ENCODE assay signal across 13 mouse cellular contexts in the genomic region with DNA sequence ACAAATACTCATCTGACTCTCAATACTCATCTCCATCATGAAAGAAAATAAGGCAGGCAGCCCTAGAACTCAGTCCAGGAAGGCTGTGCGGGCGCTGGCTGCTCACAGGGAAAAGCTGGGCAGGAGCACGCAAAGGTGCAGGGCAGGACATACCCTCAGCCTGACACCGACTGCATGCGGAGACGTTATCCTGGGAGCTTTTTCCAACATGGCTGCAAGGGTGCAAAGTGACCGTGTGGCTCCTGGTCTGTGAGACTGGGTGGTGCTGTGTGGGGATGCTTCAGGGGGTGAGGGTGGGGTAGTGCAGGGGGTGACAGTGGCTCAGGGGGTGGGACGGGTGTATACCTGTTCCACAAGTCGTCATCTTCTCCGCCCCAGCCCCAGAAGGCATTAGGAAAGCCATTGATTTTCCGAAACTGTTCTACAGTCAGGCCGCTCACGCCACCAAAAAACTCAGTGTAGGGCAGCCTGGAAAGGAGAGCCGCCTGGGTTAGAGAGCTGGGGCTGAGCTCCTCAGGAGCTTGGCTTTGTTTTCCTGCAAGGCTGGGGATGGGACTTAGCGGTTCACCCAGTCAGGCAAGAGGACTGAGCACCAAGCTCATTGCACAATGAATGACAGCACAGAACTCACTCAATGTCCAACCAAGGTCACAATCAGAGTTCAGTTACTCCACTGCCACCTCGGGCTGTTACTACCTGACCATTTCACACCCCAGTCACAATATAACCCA. TPM values are rescaled to one million over a fixed set of nuclear protein-coding genes. Genes with fewer than 3 reads are reported as not detected.
DNase-seq lines count a peak whose midpoint lies in the region; ATAC-seq and TF ChIP-seq lines count a peak whose summit lies in the region.
"Had no signal": no experiment of that assay in that cellular context is flagged by ENCODE, and none has a peak within 500 bp of the region (broad histone marks: within the 10 kb centered on the region; RNA-seq: fewer than 3 reads in every experiment).

No protein-coding gene starts in this region.

- no peaks in the 10 kb centered on the region for H3K27me3 ChIP-seq in hindbrain, embryonic 16.5 days (replicated peaks; ENCODE audit: control insufficient read depth, insufficient read depth, low read length)
- H3K27me3 ChIP-seq: embryonic facial prominence, embryonic 15.5 days; hindbrain, embryonic 13.5 days had no signal

- intact Hi-C loops in left cerebral cortex, adult 2 months (cut with DNase I), result no loop called here

- peak; percentile 1 for DNase-seq in gastrocnemius, adult 8-10 months (ENCODE audit: low spot score in 2 of 2)
- no peak for DNase-seq in gastrocnemius, postnatal 10 days
- peak; percentile 6 to 8 for DNase-seq in left cerebral cortex, adult 2 months (ENCODE audit: extremely low spot score in 1 of 2, low spot score in 2 of 2)
- no peak for DNase-seq in left cerebral cortex, adult 11 months (ENCODE audit: low spot score)
- DNase-seq in adrenal gland, adult 8-10 months, result peak; percentile 15
- peak; percentile 28 for DNase-seq in cerebellum, adult 9-11 months
- DNase-seq: forebrain, postnatal 0 days had no signal

- H3K36me3 ChIP-seq in hindbrain, embryonic 16.5 days (ENCODE audit: control insufficient read depth, insufficient read depth, low read length), result peaks cover 14% of the 10 kb centered on the region

- TF ChIP-seq CTCF in left cerebral cortex, adult 2 months (IDR thresholded peaks at IDR 0.05), result no peak

- H3K4me3 ChIP-seq in left cerebral cortex, adult 2 months, result no peak overlapping the region
- H3K4me3 ChIP-seq in hindbrain, embryonic 16.5 days (ENCODE audit: low read length), result no peak overlapping the region
- H3K4me3 ChIP-seq: embryonic facial prominence, embryonic 15.5 days; heart, embryonic 10.5 days; hindbrain, embryonic 13.5 days; myocyte had no signal

- H3K9ac ChIP-seq in hindbrain, embryonic 16.5 days (ENCODE audit: low read depth, low read length), result no peak overlapping the region
- H3K9ac ChIP-seq: embryonic facial prominence, embryonic 15.5 days; forebrain, postnatal 0 days; hindbrain, embryonic 13.5 days had no signal

- H3K4me2 ChIP-seq in hindbrain, embryonic 16.5 days (ENCODE audit: low read length), result no peak overlapping the region
- H3K4me2 ChIP-seq: embryonic facial prominence, embryonic 15.5 days; hindbrain, embryonic 13.5 days had no signal

- H3K4me1 ChIP-seq in hindbrain, embryonic 16.5 days (ENCODE audit: control insufficient read depth, insufficient read depth, low read depth, low read length), result peaks cover 13% of the 10 kb centered on the region

- 94% methylated on average over 16 of the region's 16 CpGs for WGBS in hindbrain, embryonic 16.5 days

- ATAC-seq in hindbrain, embryonic 16.5 days, result no peak
- ATAC-seq in activated CD4-positive, CD25-positive, alpha-beta regulatory T cell, adult 4 months, result no peak
- ATAC-seq: forebrain, postnatal 0 days had no signal

- no peaks in the 10 kb centered on the region for H3K9me3 ChIP-seq in hindbrain, embryonic 16.5 days (ENCODE audit: control insufficient read depth, low read length)
- H3K9me3 ChIP-seq: embryonic facial prominence, embryonic 15.5 days; heart, embryonic 10.5 days; hindbrain, embryonic 13.5 days had no signal

- no peak overlapping the region for H3K27ac ChIP-seq in left cerebral cortex, adult 2 months
- no peak overlapping the region for H3K27ac ChIP-seq in hindbrain, embryonic 16.5 days (ENCODE audit: low read depth, low read length)
- H3K27ac ChIP-seq: embryonic facial prominence, embryonic 15.5 days; heart, embryonic 10.5 days; hindbrain, embryonic 13.5 days had no signal

RNA-seq across cellular contexts. Expression of gene B4galt5, which starts 44.2 kb away (rescaled TPM):
- 10 to 100 TPM in 1 of 4 experiments, 1 to 10 TPM in 3; 6.2 to 13.3 (median 8.8) TPM for total RNA-seq in gastrocnemius, adult 8-10 months (2022)
- 10 to 100 TPM; 21.1 to 26.0 TPM for total RNA-seq in gastrocnemius, postnatal 10 days (2021)
- total RNA-seq in left cerebral cortex, adult 2 months (2021), result 10 to 100 TPM; 49.7 to 50.2 TPM
- 100 to 1,000 TPM in 2 of 4 experiments, 10 to 100 TPM in 2; 85.7 to 181 (median 114) TPM for total RNA-seq in adrenal gland, adult 8-10 months (2022)
- 19.7 and 22.6 TPM in 2 replicates for polyA plus RNA-seq in hindbrain, embryonic 16.5 days (2015; fragmentation: Nextera tagmentation; extraction: Ambion mirVana)
- polyA plus RNA-seq in activated CD4-positive, CD25-positive, alpha-beta regulatory T cell, adult 4 months (2017; shearing (Covaris generic)), result 10 to 100 TPM in 1 of 2 experiments, 1 to 10 TPM in 1; 7.9 to 11.6 TPM

Comparison
In these comparisons a context has a peak if more than half of its experiments do, and no peak if none do; other contexts are left out.
1. DNase-seq: peak in gastrocnemius, adult 8-10 months (2 of 2), left cerebral cortex, adult 2 months (2 of 2), adrenal gland, adult 8-10 months (single experiment) and cerebellum, adult 9-11 months (single experiment); none in gastrocnemius, postnatal 10 days (single experiment) and left cerebral cortex, adult 11 months (single experiment).